Mouse (Mus musculus): Measurements from ENCODE around the gene Mif. TPM values are rescaled to one million over a fixed set of nuclear protein-coding genes. Genes with fewer than 3 reads are reported as not detected.

Gene Mif
- polyA plus RNA-seq, 1 experiment from 2014 or later, result 1,680 TPM

GRCm38 (mm10) chr10:75824530-75824929 is 35.5 kb downstream of the Mif start:
- H3K9ac ChIP-seq (ENCODE audit: low read depth, low read length), result no peak overlapping the region
- WGBS, result 87% methylated on average over 4 of the region's 4 CpGs
- no peaks in the 10 kb centered on the region for H3K36me3 ChIP-seq (ENCODE audit: control insufficient read depth, insufficient read depth, low read length)
- H3K9me3 ChIP-seq (ENCODE audit: control insufficient read depth, low read length), result no peaks in the 10 kb centered on the region
- no peak overlapping the region for H3K4me3 ChIP-seq (ENCODE audit: low read length)
- no peaks in the 10 kb centered on the region for H3K27me3 ChIP-seq (replicated peaks; ENCODE audit: control insufficient read depth, insufficient read depth, low read length)
- H3K27ac ChIP-seq (ENCODE audit: low read depth, low read length), result no peak overlapping the region
- no peak overlapping the region for H3K4me2 ChIP-seq (ENCODE audit: low read length)
- no peaks in the 10 kb centered on the region; the same call in 1 of the 2 replicates for H3K4me1 ChIP-seq (ENCODE audit: control insufficient read depth, insufficient read depth, low read depth, low read length)
- no peak for ATAC-seq

- Histone ChIP-seq H3K4me1 (ENCODE audit: control insufficient read depth, insufficient read depth, low read depth, low read length) (no peaks in the 10 kb centered on the region; the same call in 1 of the 2 replicates), H3K27ac (ENCODE audit: low read depth, low read length) (no peak overlapping the region), H3K27me3 (replicated peaks; ENCODE audit: control insufficient read depth, insufficient read depth, low read length) (no peaks in the 10 kb centered on the region), H3K4me2 (ENCODE audit: low read length) (no peak overlapping the region), H3K9me3 (ENCODE audit: control insufficient read depth, low read length) (no peaks in the 10 kb centered on the region), H3K36me3 (ENCODE audit: control insufficient read depth, insufficient read depth, low read length) (no peaks in the 10 kb centered on the region), H3K4me3 (ENCODE audit: low read length) (no peak overlapping the region), H3K9ac (ENCODE audit: low read depth, low read length) (no peak overlapping the region)
- whole genome bisulfite sequencing, result 96% methylated on average over 1 of the region's 1 CpGs
- ATAC-seq, result no peak
These were observed 36.3 kb downstream of the Mif start for GRCm38 (mm10) chr10:75823782-75824181.

GRCm38 (mm10) chr10:75822443-75822842 is 37.6 kb downstream of the Mif start, which contains the start of gene Gstt4:
TSS of gene Gstt4 (minus strand) at chr10:75822543.
- 93% methylated on average over 2 of the region's 2 CpGs for WGBS
- Histone ChIP-seq H3K9ac (ENCODE audit: low read depth, low read length) (no peak within 1 kb of the TSS), H3K27ac (ENCODE audit: low read depth, low read length) (no peak within 1 kb of the TSS), H3K9me3 (ENCODE audit: control insufficient read depth, low read length) (no peaks in the 10 kb centered on the region), H3K27me3 (replicated peaks; ENCODE audit: control insufficient read depth, insufficient read depth, low read length) (no peaks in the 10 kb centered on the region), H3K4me2 (ENCODE audit: low read length) (no peak within 1 kb of the TSS), H3K4me1 (ENCODE audit: control insufficient read depth, insufficient read depth, low read depth, low read length) (no peaks in the 10 kb centered on the region), H3K36me3 (ENCODE audit: control insufficient read depth, insufficient read depth, low read length) (no peaks in the 10 kb centered on the region), H3K4me3 (ENCODE audit: low read length) (no peak within 1 kb of the TSS)
- no peak for ATAC-seq

GRCm38 (mm10) chr10:75819882-75820281 is 40.2 kb downstream of the Mif start:
- no peaks in the 10 kb centered on the region for H3K4me1 ChIP-seq (ENCODE audit: control insufficient read depth, insufficient read depth, low read depth, low read length)
- H3K27ac ChIP-seq (ENCODE audit: low read depth, low read length), result no peak overlapping the region
- H3K9ac ChIP-seq (ENCODE audit: low read depth, low read length), result no peak overlapping the region
- ATAC-seq, result no peak
- H3K4me2 ChIP-seq (ENCODE audit: low read length), result no peak overlapping the region
- H3K36me3 ChIP-seq (ENCODE audit: control insufficient read depth, insufficient read depth, low read length), result no peaks in the 10 kb centered on the region
- H3K4me3 ChIP-seq (ENCODE audit: low read length), result no peak overlapping the region
- H3K27me3 ChIP-seq (replicated peaks; ENCODE audit: control insufficient read depth, insufficient read depth, low read length), result no peaks in the 10 kb centered on the region
- WGBS, result 86% methylated on average over 5 of the region's 5 CpGs
- H3K9me3 ChIP-seq (ENCODE audit: control insufficient read depth, low read length), result no peaks in the 10 kb centered on the region

- WGBS, result 70% methylated on average over 10 of the region's 10 CpGs
- Histone ChIP-seq H3K4me3 (ENCODE audit: low read length) (no peak overlapping the region), H3K4me2 (ENCODE audit: low read length) (no peak overlapping the region), H3K4me1 (ENCODE audit: control insufficient read depth, insufficient read depth, low read depth, low read length) (no peaks in the 10 kb centered on the region), H3K9me3 (ENCODE audit: control insufficient read depth, low read length) (no peaks in the 10 kb centered on the region), H3K27me3 (replicated peaks; ENCODE audit: control insufficient read depth, insufficient read depth, low read length) (no peaks in the 10 kb centered on the region), H3K36me3 (ENCODE audit: control insufficient read depth, insufficient read depth, low read length) (no peaks in the 10 kb centered on the region), H3K27ac (ENCODE audit: low read depth, low read length) (no peak overlapping the region), H3K9ac (ENCODE audit: low read depth, low read length) (no peak overlapping the region)
- ATAC-seq, result no peak
These were observed 41.4 kb downstream of the Mif start for GRCm38 (mm10) chr10:75818641-75819040.

Other genes starting within 250 kb of the Mif start
- 10.5 and 11.9 TPM in 2 replicates for gene Susd2, start 216.2 kb downstream of the Mif start, polyA plus RNA-seq (2015; fragmentation: Nextera tagmentation; extraction: Ambion mirVana)
- gene Cabin1, start 95.9 kb downstream of the Mif start, polyA plus RNA-seq (2015; fragmentation: Nextera tagmentation; extraction: Ambion mirVana), result 30.9 and 35.5 TPM in 2 replicates
- gene Ddt, start 86.8 kb downstream of the Mif start, polyA plus RNA-seq (2015; fragmentation: Nextera tagmentation; extraction: Ambion mirVana), result 73.5 and 89.1 TPM in 2 replicates
- gene Gm20441, start 79.3 kb downstream of the Mif start, polyA plus RNA-seq (2015; fragmentation: Nextera tagmentation; extraction: Ambion mirVana), result 0.50 TPM in 1 of 2 replicates, not detected in the other
- 1.4 and 1.5 TPM in 2 replicates for gene Gstt3, start 78.8 kb downstream of the Mif start, polyA plus RNA-seq (2015; fragmentation: Nextera tagmentation; extraction: Ambion mirVana)
- 18.8 and 21.9 TPM in 2 replicates for gene Gstt1, start 61.7 kb downstream of the Mif start, polyA plus RNA-seq (2015; fragmentation: Nextera tagmentation; extraction: Ambion mirVana)
- gene Gstt4, start 37.7 kb downstream of the Mif start, polyA plus RNA-seq (2015; fragmentation: Nextera tagmentation; extraction: Ambion mirVana), result not detected in 2 replicates
- gene Gstt2, start 22.8 kb downstream of the Mif start, polyA plus RNA-seq (2015; fragmentation: Nextera tagmentation; extraction: Ambion mirVana), result 7.9 and 8.5 TPM in 2 replicates
- gene Derl3, start 33.2 kb upstream of the Mif start, polyA plus RNA-seq (2015; fragmentation: Nextera tagmentation; extraction: Ambion mirVana), result 0.64 and 1.9 TPM in 2 replicates
- gene Smarcb1, start 61.4 kb upstream of the Mif start, polyA plus RNA-seq (2015; fragmentation: Nextera tagmentation; extraction: Ambion mirVana), result 252 TPM in 2 replicates
- gene Chchd10, start 72.9 kb upstream of the Mif start, polyA plus RNA-seq (2015; fragmentation: Nextera tagmentation; extraction: Ambion mirVana), result 167 and 218 TPM in 2 replicates
- gene Mmp11, start 76.3 kb upstream of the Mif start, polyA plus RNA-seq (2015; fragmentation: Nextera tagmentation; extraction: Ambion mirVana), result 13.6 and 16.6 TPM in 2 replicates
- 0.74 and 1.5 TPM in 2 replicates for gene Gm867, start 80.4 kb upstream of the Mif start, polyA plus RNA-seq (2015; fragmentation: Nextera tagmentation; extraction: Ambion mirVana)
- 0.35 and 0.64 TPM in 2 replicates for gene Vpreb3, start 82.8 kb upstream of the Mif start, polyA plus RNA-seq (2015; fragmentation: Nextera tagmentation; extraction: Ambion mirVana)
- gene Gm5134, start 94.3 kb upstream of the Mif start, polyA plus RNA-seq (2015; fragmentation: Nextera tagmentation; extraction: Ambion mirVana), result 0.05 TPM in 1 of 2 replicates, not detected in the other
- gene Zfp280b, start 172.4 kb upstream of the Mif start, polyA plus RNA-seq (2015; fragmentation: Nextera tagmentation; extraction: Ambion mirVana), result 10.3 and 12.3 TPM in 2 replicates